Mouse (Mus musculus) bone marrow, adult 2 months (tissue): ENCODE data around the gene Olfr462. TPM values are rescaled to one million over a fixed set of nuclear protein-coding genes. Genes with fewer than 3 reads are reported as not detected.

ENCODE experiments used
- H3K27ac ChIP-seq: fragments of 200-500 bp; 2 replicates; pipeline ENCODE4 v1.5.1; 2012; ENCODE audit warnings: low read depth, mild to moderate bottlenecking, control low read depth, inconsistent platforms, low read length; ENCODE audit not compliant: control insufficient read depth, poor library complexity, insufficient read depth
- H3K4me1 ChIP-seq: fragments of 200-500 bp; 2 replicates; pipeline ENCODE4 v1.6.1; 2011; ENCODE audit warnings: low read length; ENCODE audit not compliant: control insufficient read depth, insufficient read depth
- H3K4me3 ChIP-seq: fragments of 200-500 bp; replicated peaks from 2 replicates; pipeline ENCODE3; 2011; ENCODE audit warnings: mild to moderate bottlenecking, low read depth, low read length, control low read depth; ENCODE audit not compliant: control insufficient read depth
- CTCF ChIP-seq: fragments of 200-500 bp; IDR thresholded peaks from 2 replicates; pipeline ENCODE4 v1.5.1; 2011; ENCODE audit warnings: low read length, control low read depth; ENCODE audit not compliant: control insufficient read depth, insufficient read depth
- POLR2A ChIP-seq: fragments of 200-500 bp; IDR thresholded peaks from 2 replicates; pipeline ENCODE4 v1.6.1; 2011; ENCODE audit warnings: low read depth, mild to moderate bottlenecking, control low read depth, low read length, borderline replicate concordance; ENCODE audit not compliant: control insufficient read depth
- WGBS: fragments of 180-500 bp; shearing (Covaris S2); methylation state at CpG from one replicate; pipeline ENCODE4 v1.1.7; 2018; 5-methylcytosine and 5-hydroxymethylcytosine counted together
- polyA plus RNA-seq: library from polyadenylated mRNA; stranded (reverse); fragments of >200 nt; gene quantifications from 2 replicates; pipeline ENCODE4 v1.2.4, GENCODE M21; 2011; ENCODE audit warnings: low replicate concordance; ENCODE audit not compliant: missing spikeins, insufficient read depth, insufficient read length

Olfr462 gene
- not detected in 2 replicates for polyA plus RNA-seq

DNA sequence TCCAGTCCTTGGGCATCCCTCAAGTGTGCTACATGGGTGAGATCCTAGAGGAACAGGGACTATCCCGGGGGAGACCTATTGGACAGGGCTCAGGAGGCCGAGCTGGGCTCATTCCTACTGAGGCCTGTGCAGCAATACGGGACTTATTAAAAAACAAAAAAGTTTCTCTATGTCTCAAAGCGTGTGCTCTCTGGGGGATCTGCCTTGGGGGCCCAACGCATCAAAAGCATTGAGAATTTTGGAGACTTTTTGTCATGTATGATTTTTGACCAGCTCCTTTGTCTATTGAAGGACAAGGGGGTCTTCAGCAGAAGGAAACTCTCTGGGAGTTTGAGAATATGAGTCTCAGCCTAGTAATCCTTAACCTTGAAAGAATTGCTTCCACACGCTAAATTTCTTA is at the start of gene Olfr462:
Gene Olfr462, minus strand, starts transcription at position 101 of the 400 bp plus-strand sequence.
- whole genome bisulfite sequencing, result 78% methylated on average over 6 of the region's 6 CpGs

DNA sequence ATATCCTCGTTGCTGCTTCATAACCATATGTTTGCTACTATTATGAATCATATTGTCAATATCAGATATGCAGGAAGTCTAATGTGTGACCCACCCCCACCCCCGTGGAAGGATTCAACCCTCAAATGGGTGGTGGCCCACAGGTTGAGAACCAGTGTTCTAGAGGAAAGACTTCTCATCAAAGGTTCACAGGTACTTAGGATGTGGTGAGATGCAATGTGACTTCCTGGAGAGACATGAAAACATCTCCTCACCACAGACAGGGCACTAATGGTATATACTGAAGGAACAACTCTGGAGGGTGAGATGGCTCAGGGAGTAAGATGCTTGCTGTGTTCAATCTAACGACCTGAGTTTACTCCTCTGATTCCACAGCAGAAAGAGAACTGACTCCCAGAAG is 43.4 kb upstream of the Olfr462 start:
- Histone ChIP-seq H3K27ac (no peak overlapping the region), H3K4me3 (no peak overlapping the region), H3K4me1 (no peaks in the 10 kb centered on the region; the same call in 1 of the 2 replicates)
- 55% methylated on average over 3 of the region's 3 CpGs for WGBS
- no peak for TF ChIP-seq CTCF

More for the DNA sequence above, at the start of gene Olfr462:
- TF ChIP-seq POLR2A (no peak), CTCF (no peak)
- Histone ChIP-seq H3K4me1 (no peaks in the 10 kb centered on the region), H3K27ac (no peak within 1 kb of the TSS), H3K4me3 (no peak within 1 kb of the TSS)

DNA sequence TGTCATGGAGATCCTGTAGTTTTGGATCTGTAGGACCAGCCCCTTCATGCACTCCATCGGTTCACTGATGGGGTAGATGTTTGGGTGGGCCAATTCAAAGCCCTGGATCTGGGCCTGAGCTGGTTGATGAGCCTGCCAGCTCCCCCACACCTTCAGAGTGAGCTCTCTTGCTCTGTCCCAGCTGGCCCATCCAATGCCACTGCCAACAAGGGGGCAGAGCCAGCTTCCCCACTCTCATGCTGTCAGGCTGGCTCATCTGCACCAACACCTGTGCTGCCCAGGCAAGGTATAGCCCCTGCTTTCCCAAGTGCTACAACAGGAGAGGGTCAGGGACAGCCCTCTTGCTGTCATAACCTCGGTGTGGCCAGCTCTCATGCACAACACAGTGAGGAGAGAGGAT is 41.7 kb upstream of the Olfr462 start:
- TF ChIP-seq POLR2A, result no peak
- no peak for TF ChIP-seq CTCF
- Histone ChIP-seq H3K27ac (no peak overlapping the region), H3K4me1 (no peaks in the 10 kb centered on the region; the same call in 1 of the 2 replicates), H3K4me3 (no peak overlapping the region)
- WGBS, result 60% methylated on average over 2 of the region's 2 CpGs

DNA sequence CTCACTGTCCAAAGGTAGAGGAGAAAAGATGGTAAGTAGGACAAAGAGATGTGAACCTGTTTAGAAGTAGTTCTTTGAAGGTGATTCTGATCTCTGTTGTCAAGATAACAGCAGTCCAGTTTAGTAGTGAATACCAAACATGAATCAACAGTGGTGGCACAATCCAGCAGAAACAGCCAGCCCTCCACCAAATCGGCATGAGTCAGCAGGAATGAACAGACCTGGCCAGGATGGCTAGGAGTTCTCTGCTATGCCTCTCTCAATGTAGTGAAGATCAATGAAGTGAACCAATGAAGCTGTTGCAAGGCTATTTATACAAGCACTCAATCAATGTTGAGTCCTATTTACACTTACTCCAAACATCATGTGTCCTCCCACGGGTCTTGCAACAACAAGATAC is 38.3 kb upstream of the Olfr462 start:
- TF ChIP-seq CTCF, result no peak
- no peak for TF ChIP-seq POLR2A
- Histone ChIP-seq H3K4me3 (no peak overlapping the region), H3K27ac (no peak overlapping the region), H3K4me1 (no peaks in the 10 kb centered on the region)
- WGBS, result 84% methylated on average over 2 of the region's 2 CpGs

DNA sequence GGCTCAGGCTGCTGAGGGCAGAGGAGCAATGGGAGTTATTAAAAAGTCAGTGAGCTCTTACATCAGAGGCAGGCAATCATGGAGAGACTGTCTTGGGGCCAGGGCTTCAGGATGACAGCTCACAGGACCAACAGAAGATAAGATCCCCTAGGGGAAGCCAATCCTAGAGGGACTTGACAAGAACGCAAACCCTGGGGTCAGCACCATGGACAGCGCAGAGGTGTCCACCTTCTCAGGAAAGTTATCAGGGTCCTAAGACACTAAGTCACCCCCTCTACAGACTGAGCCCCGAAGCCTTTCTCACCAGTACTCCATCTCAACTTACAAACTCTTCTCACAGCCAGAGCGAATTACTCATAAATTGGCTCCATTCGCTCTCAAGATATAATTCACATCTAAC is 28.9 kb upstream of the Olfr462 start, which contains the start of gene Olfr464:
Gene Olfr464, minus strand, starts transcription at position 2 of the 400 bp plus-strand sequence.
- H3K4me3 ChIP-seq, result no peak within 1 kb of the TSS
- no peaks in the 10 kb centered on the region for H3K4me1 ChIP-seq
- no peak within 1 kb of the TSS for H3K27ac ChIP-seq
- WGBS, result 27% methylated on average over 5 of the region's 5 CpGs
- no peak for TF ChIP-seq POLR2A
- no peak for TF ChIP-seq CTCF

DNA sequence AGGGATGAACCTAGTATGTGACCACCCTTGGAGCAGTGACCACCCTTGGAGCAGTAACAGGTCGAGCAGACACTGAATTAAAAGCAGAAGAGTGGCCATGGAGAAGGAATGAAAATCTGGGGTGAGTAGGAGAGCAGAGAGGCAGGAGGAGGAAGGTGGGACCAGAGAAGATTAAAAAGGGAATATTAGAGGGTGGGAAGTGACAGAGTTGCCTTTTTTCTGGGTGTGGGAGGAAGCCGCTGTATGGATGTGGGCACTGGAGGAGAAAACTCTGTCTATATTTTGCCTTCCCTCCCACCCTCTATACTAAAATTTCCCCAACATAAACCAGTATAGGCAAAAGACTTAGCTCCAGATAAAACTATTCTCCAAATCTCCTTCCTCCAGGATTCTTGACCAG is 28.2 kb upstream of the Olfr462 start:
- 58% methylated on average over 2 of the region's 2 CpGs for WGBS
- Histone ChIP-seq H3K4me3 (no peak overlapping the region), H3K27ac (no peak overlapping the region), H3K4me1 (no peaks in the 10 kb centered on the region)
- TF ChIP-seq CTCF (no peak), POLR2A (no peak)

DNA sequence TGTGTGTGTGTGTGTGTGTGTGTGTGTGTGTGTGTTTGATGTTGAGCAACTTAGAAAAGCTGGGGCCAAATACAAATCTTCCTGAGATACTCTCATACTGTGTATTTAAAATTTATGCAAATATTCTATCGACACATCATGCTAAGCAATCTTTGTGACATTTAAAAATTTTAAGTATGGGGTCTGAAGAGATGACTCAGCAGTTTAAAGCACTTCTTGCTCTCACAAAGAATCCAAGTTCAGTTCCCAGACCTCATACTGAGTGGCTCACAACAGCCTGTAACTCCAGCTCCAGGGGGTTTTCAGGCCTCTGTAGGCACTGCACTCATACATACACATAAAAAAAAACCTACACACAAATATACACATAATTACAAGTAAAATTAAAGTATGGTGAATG is 23.9 kb upstream of the Olfr462 start:
- no peaks in the 10 kb centered on the region for H3K4me1 ChIP-seq
- TF ChIP-seq POLR2A (no peak), CTCF (no peak)
- no peak overlapping the region for H3K4me3 ChIP-seq
- no peak overlapping the region for H3K27ac ChIP-seq
- 58% methylated on average over 1 of the region's 1 CpGs for WGBS

DNA sequence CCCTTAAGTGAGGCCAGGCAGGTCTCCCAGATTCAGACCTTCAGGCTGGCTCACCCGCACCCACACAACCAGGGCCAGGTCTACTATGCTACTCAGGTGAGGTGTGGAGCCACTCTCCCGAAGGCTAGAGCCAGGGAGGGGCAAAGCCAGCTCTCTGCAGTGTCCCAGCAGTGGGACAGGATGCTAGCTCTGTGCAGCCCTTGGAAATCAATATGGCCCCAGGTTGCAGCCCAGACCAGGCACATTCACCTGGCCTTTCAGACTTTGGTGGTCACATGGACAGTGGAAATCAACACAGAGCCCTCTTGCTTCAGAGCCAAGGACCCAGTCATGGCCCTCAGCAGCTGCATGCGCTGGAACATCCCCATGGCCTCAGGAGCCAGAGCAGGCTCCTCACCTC is 12.3 kb upstream of the Olfr462 start:
- no peak overlapping the region for H3K4me3 ChIP-seq
- H3K4me1 ChIP-seq, result peaks cover 2% of the 10 kb centered on the region
- TF ChIP-seq CTCF (no peak), POLR2A (no peak)
- WGBS, result 64% methylated on average over 3 of the region's 3 CpGs
- no peak overlapping the region for H3K27ac ChIP-seq

DNA sequence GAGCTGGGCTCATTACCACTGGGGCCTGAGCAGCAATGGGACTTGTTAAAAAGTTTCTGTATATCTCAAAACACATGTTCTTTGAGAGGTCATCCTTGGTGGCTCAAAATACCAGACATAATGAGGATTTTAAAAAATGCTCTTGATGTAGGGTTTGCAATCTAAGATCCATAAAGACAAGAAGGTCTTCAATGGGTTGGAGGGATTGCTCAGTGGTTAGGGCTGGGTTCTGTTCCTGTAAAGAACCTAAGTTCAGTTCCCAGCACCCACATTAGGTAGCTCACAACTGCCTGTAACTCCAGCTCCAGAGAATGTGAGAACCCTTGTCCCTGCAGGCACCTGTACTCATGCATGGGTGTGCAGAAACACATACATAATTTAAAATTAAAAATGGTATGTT is 5.2 kb upstream of the Olfr462 start, which contains the start of gene Olfr463:
Gene Olfr463, minus strand, starts transcription at position 101 of the 400 bp plus-strand sequence.
- Histone ChIP-seq H3K4me3 (no peak within 1 kb of the TSS), H3K27ac (no peak within 1 kb of the TSS), H3K4me1 (peaks cover 2% of the 10 kb centered on the region)
- no peak for TF ChIP-seq CTCF
- no peak for TF ChIP-seq POLR2A
